Comparison of ENCODE assay signal across 13 mouse cellular contexts in genomic region chr7:126607064-126607463, GRCm38 (mm10). TPM values are rescaled to one million over a fixed set of nuclear protein-coding genes. Genes with fewer than 3 reads are reported as not detected.
A peak's percentile ranks its signal among the peaks of the same experiment; 100 is the strongest.
DNase-seq lines count a peak whose midpoint lies in the region; ATAC-seq lines count a peak whose summit lies in the region.
"Had no signal": no experiment of that assay in that cellular context is flagged by ENCODE, and none has a peak within 500 bp of the region (broad histone marks: within the 10 kb centered on the region; RNA-seq: fewer than 3 reads in every experiment).

No protein-coding gene starts in this region.

- no peaks in the 10 kb centered on the region for H3K9me3 ChIP-seq in kidney, embryonic 15.5 days (replicated peaks)
- H3K9me3 ChIP-seq: forebrain, embryonic 12.5 days had no signal

- H3K36me3 ChIP-seq in kidney, embryonic 15.5 days, result no peaks in the 10 kb centered on the region
- H3K36me3 ChIP-seq: forebrain, embryonic 12.5 days had no signal

- no peak for ATAC-seq in kidney, embryonic 15.5 days (replicated peaks; ENCODE audit: low FRiP score)
- ATAC-seq in megakaryocyte, adult 5-6 weeks (ENCODE audit: poor library complexity, severe bottlenecking), result peak; percentile 33; the same call in 1 of the 2 replicates

- DNase-seq in kidney, postnatal 4 days, result peak; percentile 18 to 33
- DNase-seq in adrenal gland, postnatal 36 days, result peak; percentile 55 to 60
- peak; percentile 59 for DNase-seq in heart, adult 8-10 months (ENCODE audit: low spot score)
- no peak for DNase-seq in right cerebral cortex, postnatal 36 days (ENCODE audit: low spot score in 2 of 2)
- DNase-seq in thymus, postnatal 10 days (ENCODE audit: low spot score in 2 of 2), result no peak
- no peak for DNase-seq in thymus, adult 18-20 months
- DNase-seq: cerebellum, adult 2 months had no signal

- H3K27ac ChIP-seq in kidney, embryonic 15.5 days, result no peak overlapping the region
- H3K27ac ChIP-seq: forebrain, embryonic 12.5 days had no signal

- no peak overlapping the region for H3K9ac ChIP-seq in kidney, embryonic 15.5 days
- H3K9ac ChIP-seq: forebrain, embryonic 12.5 days had no signal

- no peaks in the 10 kb centered on the region for H3K4me1 ChIP-seq in kidney, embryonic 15.5 days
- H3K4me1 ChIP-seq: forebrain, embryonic 12.5 days had no signal

- WGBS in kidney, embryonic 15.5 days, result 66% methylated on average over 3 of the region's 3 CpGs

- no peaks in the 10 kb centered on the region for H3K27me3 ChIP-seq in kidney, embryonic 15.5 days
- H3K27me3 ChIP-seq: forebrain, embryonic 12.5 days had no signal

- H3K4me2 ChIP-seq in kidney, embryonic 15.5 days, result no peak overlapping the region
- H3K4me2 ChIP-seq: forebrain, embryonic 12.5 days; midbrain, embryonic 11.5 days had no signal

- H3K4me3 ChIP-seq in kidney, embryonic 15.5 days (replicated peaks), result no peak overlapping the region
- H3K4me3 ChIP-seq: forebrain, embryonic 12.5 days had no signal

RNA-seq across cellular contexts. Expression of gene Il27, which starts 12.3 kb away (rescaled TPM):
- not detected in 2 replicates for polyA plus RNA-seq in kidney, embryonic 15.5 days (2015; fragmentation: Nextera tagmentation; extraction: Ambion mirVana)
- not detected for total RNA-seq in adrenal gland, postnatal 36 days (2021)
- total RNA-seq in heart, adult 8-10 months (2022), result not detected
- total RNA-seq in megakaryocyte, adult 5-6 weeks (2015), result 2.5 and 2.9 TPM in 2 replicates
- 3.0 and 4.8 TPM in 2 replicates for total RNA-seq in megakaryocyte, adult 5-6 weeks (2017)
- total RNA-seq: left cerebral cortex, postnatal 36 days had no signal
- polyA plus RNA-seq: cerebellum, adult 2 months; forebrain, embryonic 12.5 days; midbrain, embryonic 11.5 days; testis, adult 2 months had no signal

RNA-seq across cellular contexts. Expression of gene Cln3, which starts 21.4 kb away (rescaled TPM):
- 36.0 and 38.8 TPM in 2 replicates for polyA plus RNA-seq in kidney, embryonic 15.5 days (2015; fragmentation: Nextera tagmentation; extraction: Ambion mirVana)
- total RNA-seq in adrenal gland, postnatal 36 days (2021), result 10 to 100 TPM; 34.8 to 40.0 TPM
- 10 to 100 TPM; 12.9 to 15.6 (median 14.1) TPM for total RNA-seq in heart, adult 8-10 months (2022)
- 106 and 118 TPM in 2 replicates for total RNA-seq in megakaryocyte, adult 5-6 weeks (2015)
- 59.5 and 77.8 TPM in 2 replicates for total RNA-seq in megakaryocyte, adult 5-6 weeks (2017)

RNA-seq across cellular contexts. Expression of gene Apobr, which starts 22.3 kb away (rescaled TPM):
- 0.72 and 0.82 TPM in 2 replicates for polyA plus RNA-seq in kidney, embryonic 15.5 days (2015; fragmentation: Nextera tagmentation; extraction: Ambion mirVana)
- 1 to 10 TPM; 1.5 TPM for total RNA-seq in adrenal gland, postnatal 36 days (2021)
- 1 to 10 TPM in 2 of 4 experiments, under 1 TPM in 2; 0.44 to 1.9 (median 0.75) TPM for total RNA-seq in heart, adult 8-10 months (2022)
- 27.6 and 30.3 TPM in 2 replicates for total RNA-seq in megakaryocyte, adult 5-6 weeks (2015)
- 98.7 and 99.5 TPM in 2 replicates for total RNA-seq in megakaryocyte, adult 5-6 weeks (2017)

RNA-seq across cellular contexts. Expression of gene Nupr1, which starts 23.6 kb away (rescaled TPM):
- polyA plus RNA-seq in kidney, embryonic 15.5 days (2015; fragmentation: Nextera tagmentation; extraction: Ambion mirVana), result 9.7 and 13.6 TPM in 2 replicates
- 10 to 100 TPM; 20.8 to 27.0 TPM for total RNA-seq in adrenal gland, postnatal 36 days (2021)
- 1 to 10 TPM; 3.5 to 5.3 (median 4.7) TPM for total RNA-seq in heart, adult 8-10 months (2022)
- total RNA-seq in megakaryocyte, adult 5-6 weeks (2015), result 54.7 and 61.4 TPM in 2 replicates
- total RNA-seq in megakaryocyte, adult 5-6 weeks (2017), result 108 and 126 TPM in 2 replicates

RNA-seq across cellular contexts. Expression of gene Eif3c, which starts 40.9 kb away (rescaled TPM):
- 231 and 236 TPM in 2 replicates for polyA plus RNA-seq in kidney, embryonic 15.5 days (2015; fragmentation: Nextera tagmentation; extraction: Ambion mirVana)
- total RNA-seq in adrenal gland, postnatal 36 days (2021), result 100 to 1,000 TPM; 243 to 301 TPM
- 100 to 1,000 TPM; 141 to 155 (median 143) TPM for total RNA-seq in heart, adult 8-10 months (2022)
- 110 and 121 TPM in 2 replicates for total RNA-seq in megakaryocyte, adult 5-6 weeks (2015)
- 131 and 143 TPM in 2 replicates for total RNA-seq in megakaryocyte, adult 5-6 weeks (2017)

Comparison
In these comparisons a context has a peak if more than half of its experiments do, and no peak if none do; other contexts are left out.
1. DNase-seq: peak in kidney, postnatal 4 days (2 of 2), adrenal gland, postnatal 36 days (2 of 2) and heart, adult 8-10 months (single experiment); none in right cerebral cortex, postnatal 36 days (0 of 2), thymus, postnatal 10 days (0 of 2) and thymus, adult 18-20 months (0 of 2).
2. RNA of gene Apobr, which starts 22.3 kb away (total RNA-seq): 27.6 to 99.5 TPM in megakaryocyte, adult 5-6 weeks; 1.5 TPM in adrenal gland, postnatal 36 days and 0.44 to 1.9 TPM in heart, adult 8-10 months; every median in the first group is over 4 times any median in the second.